Mouse (Mus musculus) bone marrow macrophage, adult 2 months (primary cell): ENCODE results near the gene Galnt7. TPM values are rescaled to one million over a fixed set of nuclear protein-coding genes. Genes with fewer than 3 reads are reported as not detected.
A peak's percentile ranks its signal among the peaks of the same experiment; 100 is the strongest.

ENCODE experiments used
- H3K27ac ChIP-seq: 2 replicates; pipeline ENCODE4 v1.5.1; 2012; ENCODE audit warnings: low read depth, low read length; ENCODE audit not compliant: insufficient read depth
- H3K4me1 ChIP-seq: 2 replicates; pipeline ENCODE4 v1.6.1; 2012; ENCODE audit warnings: low read length; ENCODE audit not compliant: control insufficient read depth, insufficient read depth
- H3K4me3 ChIP-seq: 2 replicates; pipeline ENCODE4 v1.5.1; 2012; ENCODE audit warnings: mild to moderate bottlenecking, low read length, moderate library complexity; ENCODE audit not compliant: insufficient read depth
- CTCF ChIP-seq: IDR thresholded peaks from 2 replicates; pipeline ENCODE4 v1.5.1; 2012; ENCODE audit warnings: low read depth, mild to moderate bottlenecking, low read length, moderate library complexity
- POLR2A ChIP-seq: IDR thresholded peaks from 2 replicates; pipeline ENCODE4 v1.6.1; 2012; ENCODE audit warnings: mild to moderate bottlenecking, low read depth, low read length, borderline replicate concordance
- polyA plus RNA-seq: library from polyadenylated mRNA; stranded (reverse); fragments of >200 nt; gene quantifications from 2 replicates; pipeline ENCODE4 v1.2.4, GENCODE M21; 2012; ENCODE audit not compliant: missing spikeins, insufficient read depth, insufficient read length

Galnt7 gene
- polyA plus RNA-seq, 1 experiment = 24.7 TPM

- Histone ChIP-seq H3K27ac (no peak overlapping the region), H3K4me3 (no peak overlapping the region), H3K4me1 (peaks cover 4% of the 10 kb centered on the region)
- TF ChIP-seq CTCF (no peak), POLR2A (no peak)
Observed at GRCm38 (mm10) chr8:57547581-57547980, 105.3 kb downstream of the Galnt7 start.

DNA sequence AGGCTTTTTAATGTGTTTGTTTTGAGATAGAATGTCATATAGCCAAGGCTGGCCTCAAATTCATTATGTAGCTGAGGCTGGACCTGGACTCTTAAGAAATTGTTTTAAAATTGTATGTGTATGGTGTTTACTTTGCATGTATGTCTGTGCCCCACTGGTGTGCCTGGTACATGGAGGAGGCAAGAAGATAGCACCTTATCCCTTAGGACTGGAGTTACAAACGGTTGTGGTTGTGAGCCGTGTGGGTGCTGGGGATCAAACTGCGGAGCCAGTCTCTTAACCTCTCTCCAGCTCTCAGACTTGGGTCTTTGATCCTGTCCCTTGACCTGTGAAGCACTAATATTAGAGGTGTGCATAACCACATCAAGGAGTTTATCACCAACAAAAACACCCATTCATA is 106.0 kb downstream of the Galnt7 start:
- Histone ChIP-seq H3K4me3 (no peak overlapping the region), H3K27ac (no peak overlapping the region), H3K4me1 (peaks cover 11% of the 10 kb centered on the region)
- no peak for TF ChIP-seq CTCF
- no peak for TF ChIP-seq POLR2A

- Histone ChIP-seq H3K4me1 (peaks cover 14% of the 10 kb centered on the region), H3K27ac (no peak overlapping the region), H3K4me3 (no peak overlapping the region)
- TF ChIP-seq CTCF (no peak), POLR2A (no peak)
Observed at GRCm38 (mm10) chr8:57546401-57546800, 106.4 kb downstream of the Galnt7 start.

GRCm38 (mm10) chr8:57541405-57541804 is 111.4 kb downstream of the Galnt7 start:
- Histone ChIP-seq H3K4me1 (peaks cover 24% of the 10 kb centered on the region), H3K27ac (peak overlapping the region; percentile 93), H3K4me3 (peak overlapping the region; percentile 45)
- TF ChIP-seq POLR2A = no peak
- no peak for TF ChIP-seq CTCF

DNA sequence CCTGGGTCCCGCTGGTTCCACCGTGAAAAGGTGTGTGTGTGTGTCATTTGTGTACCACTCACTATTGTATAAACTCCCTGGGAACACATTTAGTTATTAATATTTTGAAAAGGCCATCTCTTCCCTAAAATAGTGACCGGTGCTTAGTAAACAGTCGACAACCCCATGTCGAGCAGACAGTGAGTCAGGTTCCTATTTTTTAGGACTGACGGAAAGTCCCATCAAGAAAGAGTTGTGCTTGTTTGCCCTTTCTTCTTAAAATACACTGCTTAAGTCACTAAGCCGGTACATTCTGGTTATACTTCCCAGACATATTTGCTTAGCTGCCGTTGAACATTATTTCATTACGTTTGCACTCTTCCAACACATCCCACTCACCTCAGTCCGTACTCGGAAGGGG is 111.9 kb downstream of the Galnt7 start:
- TF ChIP-seq CTCF (no peak), POLR2A (no peak)
- H3K4me3 ChIP-seq = peak overlapping the region; percentile 45
- H3K27ac ChIP-seq = peak overlapping the region; percentile 93
- peaks cover 24% of the 10 kb centered on the region for H3K4me1 ChIP-seq

DNA sequence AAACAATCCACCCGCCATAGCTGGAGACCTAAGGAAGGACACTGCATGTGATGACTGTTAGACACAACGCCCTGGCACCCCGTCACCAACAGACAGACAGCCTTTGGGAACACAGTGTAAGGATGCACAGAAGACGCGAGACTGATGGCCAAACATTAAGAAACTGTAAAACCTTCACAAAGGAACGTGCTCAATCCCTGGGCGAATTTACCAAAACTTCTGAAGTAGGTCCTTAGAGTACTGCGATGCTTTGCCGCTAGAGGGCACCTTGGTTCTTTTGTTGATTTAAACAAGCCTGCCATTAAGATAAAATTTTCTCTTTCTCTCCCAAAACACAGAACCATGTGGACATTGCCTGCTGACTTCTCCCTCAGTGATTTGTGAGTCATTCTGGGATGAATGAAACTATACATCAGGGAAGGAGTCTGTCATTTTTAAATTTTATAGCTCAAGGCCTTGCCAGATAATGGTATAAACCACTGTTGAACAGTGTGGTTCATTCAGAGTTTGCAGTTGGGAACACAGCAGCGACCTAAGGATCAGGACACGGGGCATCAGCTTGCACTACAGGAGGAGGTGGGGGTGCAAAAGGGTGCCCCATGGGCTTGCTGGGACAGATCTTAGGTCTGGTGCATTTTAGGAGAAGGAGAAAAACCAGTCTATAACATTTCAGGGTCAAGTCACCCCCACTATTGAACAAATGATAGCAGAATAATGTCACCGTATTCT is 112.6 kb downstream of the Galnt7 start:
- 0 out of 2 replicates have a peak overlapping the region, but pooled peaks have one; percentile 0 for H3K4me3 ChIP-seq
- no peak for TF ChIP-seq POLR2A
- no peak for TF ChIP-seq CTCF
- peaks cover 24% of the 10 kb centered on the region for H3K4me1 ChIP-seq
- peak overlapping the region; percentile 93 for H3K27ac ChIP-seq

- Histone ChIP-seq H3K27ac (no peak overlapping the region), H3K4me1 (peaks cover 24% of the 10 kb centered on the region), H3K4me3 (no peak overlapping the region)
- TF ChIP-seq CTCF = no peak
- TF ChIP-seq POLR2A = no peak
Observed at GRCm38 (mm10) chr8:57538601-57539000, 114.2 kb downstream of the Galnt7 start.

GRCm38 (mm10) chr8:57536167-57536566 is 116.7 kb downstream of the Galnt7 start:
- TF ChIP-seq POLR2A = no peak
- no peak for TF ChIP-seq CTCF
- H3K27ac ChIP-seq = no peak overlapping the region
- H3K4me3 ChIP-seq = no peak overlapping the region
- peaks cover 11% of the 10 kb centered on the region for H3K4me1 ChIP-seq

DNA sequence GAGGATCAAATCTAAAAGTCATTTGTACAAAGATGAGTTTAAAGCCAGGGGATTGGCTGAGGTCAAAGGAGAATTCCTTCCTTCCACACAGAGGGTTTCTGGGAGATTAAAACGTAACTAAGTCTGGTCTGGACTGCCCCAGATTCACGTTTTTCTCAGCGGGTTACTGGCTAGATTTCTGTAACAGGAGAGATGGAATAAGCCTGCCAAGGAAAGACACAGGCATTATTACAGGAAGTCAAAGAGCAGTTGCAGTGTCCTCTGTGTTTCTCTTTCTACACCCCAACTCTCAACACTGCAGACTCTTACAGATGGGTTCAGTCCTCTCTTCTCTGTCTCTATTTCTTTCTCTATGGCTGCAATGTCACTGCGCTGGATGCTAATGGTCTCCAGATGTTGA is 118.3 kb downstream of the Galnt7 start:
- Histone ChIP-seq H3K4me1 (peaks cover 11% of the 10 kb centered on the region), H3K4me3 (no peak overlapping the region), H3K27ac (no peak overlapping the region)
- TF ChIP-seq POLR2A (no peak), CTCF (no peak)

DNA sequence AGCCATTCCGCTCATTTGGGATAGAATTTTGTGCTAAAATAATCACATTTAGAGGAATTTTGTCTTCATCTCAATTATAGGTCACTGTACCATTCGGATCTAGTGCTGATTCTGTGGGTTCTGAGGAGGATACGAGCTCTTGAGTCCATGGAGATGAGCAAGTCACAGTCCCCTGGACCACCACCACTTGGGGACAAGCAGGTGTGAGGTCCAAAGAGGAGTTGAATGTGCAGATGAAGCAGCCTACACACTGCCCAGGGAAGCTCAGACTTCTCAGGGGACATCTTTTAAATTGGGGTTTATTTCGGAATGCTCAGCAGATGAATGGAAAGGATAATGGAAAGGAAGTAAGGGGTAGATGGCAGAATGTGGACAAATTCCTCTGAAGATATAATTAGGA is 119.7 kb downstream of the Galnt7 start:
- no peak overlapping the region for H3K4me3 ChIP-seq

More for the DNA sequence above, 119.7 kb downstream of the Galnt7 start:
- TF ChIP-seq CTCF (no peak), POLR2A (no peak)
- H3K27ac ChIP-seq = no peak overlapping the region
- peaks cover 11% of the 10 kb centered on the region for H3K4me1 ChIP-seq
